Mouse (Mus musculus) forebrain, embryonic 13.5 days (tissue): Measurements from ENCODE around the gene Pdcd7. TPM values are rescaled to one million over a fixed set of nuclear protein-coding genes. Genes with fewer than 3 reads are reported as not detected.

Experiments used
- ATAC-seq: fragments of 200-750 bp; cut with Nextera tagmentation; 2 replicates; pipeline ENCODE4 v1.8.0; 2017
- H3K27ac ChIP-seq: fragments of 300-500 bp; sonication (generic); 2 replicates; pipeline ENCODE4 v1.5.1; 2015; ENCODE audit warnings: inconsistent platforms, mild to moderate bottlenecking, moderate library complexity
- H3K27me3 ChIP-seq: fragments of 300-500 bp; sonication (generic); 2 replicates; pipeline ENCODE4 v1.6.1; 2015; ENCODE audit warnings: mild to moderate bottlenecking, inconsistent platforms
- H3K36me3 ChIP-seq: fragments of 300-500 bp; sonication (generic); 2 replicates; pipeline ENCODE4 v1.6.1; 2015; ENCODE audit warnings: mild to moderate bottlenecking, inconsistent platforms; ENCODE audit not compliant: poor library complexity, severe bottlenecking
- H3K4me1 ChIP-seq: fragments of 300-500 bp; sonication (generic); 2 replicates; pipeline ENCODE4 v1.6.1; 2015; ENCODE audit warnings: inconsistent platforms
- H3K4me2 ChIP-seq: fragments of 300-500 bp; sonication (generic); 2 replicates; pipeline ENCODE4 v1.6.1; 2015; ENCODE audit warnings: inconsistent platforms, mild to moderate bottlenecking, moderate library complexity
- H3K4me3 ChIP-seq: fragments of 300-500 bp; sonication (generic); 2 replicates; pipeline ENCODE4 v1.5.1; 2015; ENCODE audit warnings: mild to moderate bottlenecking, inconsistent platforms
- H3K9ac ChIP-seq: fragments of 300-500 bp; sonication (generic); 2 replicates; pipeline ENCODE4 v1.6.1; 2015; ENCODE audit warnings: mild to moderate bottlenecking, inconsistent platforms
- H3K9me3 ChIP-seq: fragments of 300-500 bp; sonication (generic); replicated peaks from 2 replicates; pipeline ENCODE4 v1.6.1; 2016; ENCODE audit warnings: inconsistent platforms
- WGBS: fragments of 180-500 bp; shearing (Covaris S2); methylation state at CpG from one replicate; pipeline ENCODE4 v1.1.7; 2015; 5-methylcytosine and 5-hydroxymethylcytosine counted together
- polyA plus RNA-seq: library from polyadenylated mRNA; unstranded; fragments of >200 nt; fragmentation: Nextera tagmentation; extraction: Ambion mirVana; gene quantifications from 2 replicates; pipeline ENCODE4 v1.2.1, GENCODE M21; 2015

Gene Pdcd7
- polyA plus RNA-seq, 1 experiment from 2014 or later = 8.5 TPM

GRCm38 (mm10) chr9:65360641-65361448 lies 14.9 kb downstream of the Pdcd7 start, which contains the start of gene Ubap1l:
Ubap1l (plus strand) TSS chr9:65361041.
- H3K9me3 ChIP-seq = no peaks in the 10 kb centered on the region
- H3K4me3 ChIP-seq = no peak within 1 kb of the TSS
- H3K4me1 ChIP-seq = no peaks in the 10 kb centered on the region
- H3K27ac ChIP-seq = no peak within 1 kb of the TSS
- ATAC-seq = no peak
- H3K9ac ChIP-seq = no peak within 1 kb of the TSS
- 89% methylated on average over 16 of the region's 16 CpGs for WGBS
- no peak within 1 kb of the TSS for H3K4me2 ChIP-seq
- H3K27me3 ChIP-seq = no peaks in the 10 kb centered on the region
- peaks cover 72% of the 10 kb centered on the region for H3K36me3 ChIP-seq

- no peaks in the 10 kb centered on the region for H3K27me3 ChIP-seq
- H3K4me2 ChIP-seq = no peak overlapping the region
- H3K9me3 ChIP-seq = no peaks in the 10 kb centered on the region
- peaks cover 48% of the 10 kb centered on the region for H3K36me3 ChIP-seq
- no peak overlapping the region for H3K9ac ChIP-seq
- 78% methylated on average over 9 of the region's 9 CpGs for WGBS
- ATAC-seq = no peak
- no peak overlapping the region for H3K4me3 ChIP-seq
- H3K4me1 ChIP-seq = no peaks in the 10 kb centered on the region
- no peak overlapping the region for H3K27ac ChIP-seq
Measured at GRCm38 (mm10) chr9:65363684-65364083, 17.8 kb downstream of the Pdcd7 start.

- Histone ChIP-seq H3K27ac (no peak overlapping the region), H3K9ac (no peak overlapping the region), H3K9me3 (no peaks in the 10 kb centered on the region), H3K27me3 (no peaks in the 10 kb centered on the region), H3K4me3 (no peak overlapping the region), H3K4me2 (no peak overlapping the region), H3K36me3 (peaks cover 36% of the 10 kb centered on the region), H3K4me1 (no peaks in the 10 kb centered on the region)
- 91% methylated on average over 7 of the region's 7 CpGs for WGBS
- no peak for ATAC-seq
Measured at GRCm38 (mm10) chr9:65365721-65366120, 19.8 kb downstream of the Pdcd7 start.

- Histone ChIP-seq H3K4me2 (no peak overlapping the region), H3K4me1 (no peaks in the 10 kb centered on the region), H3K4me3 (no peak overlapping the region), H3K36me3 (peaks cover 16% of the 10 kb centered on the region), H3K9me3 (no peaks in the 10 kb centered on the region), H3K9ac (no peak overlapping the region), H3K27ac (no peak overlapping the region), H3K27me3 (no peaks in the 10 kb centered on the region)
- ATAC-seq = no peak
- WGBS = 81% methylated on average over 24 of the region's 24 CpGs
Measured at GRCm38 (mm10) chr9:65371756-65372155, 25.9 kb downstream of the Pdcd7 start.

- ATAC-seq = no peak
Measured at GRCm38 (mm10) chr9:65372449-65372848, 26.5 kb downstream of the Pdcd7 start.

GRCm38 (mm10) chr9:65374468-65375162 lies 28.7 kb downstream of the Pdcd7 start:
- no peaks in the 10 kb centered on the region for H3K9me3 ChIP-seq
- WGBS = 88% methylated on average over 5 of the region's 5 CpGs
- H3K4me1 ChIP-seq = no peaks in the 10 kb centered on the region
- no peak overlapping the region for H3K9ac ChIP-seq
- H3K27ac ChIP-seq = no peak overlapping the region
- H3K27me3 ChIP-seq = no peaks in the 10 kb centered on the region
- ATAC-seq = no peak
- no peak overlapping the region for H3K4me3 ChIP-seq
- H3K36me3 ChIP-seq = peaks cover 23% of the 10 kb centered on the region
- H3K4me2 ChIP-seq = no peak overlapping the region

More at GRCm38 (mm10) chr9:65372449-65372848, 26.5 kb downstream of the Pdcd7 start:
- Histone ChIP-seq H3K27ac (no peak overlapping the region), H3K36me3 (peaks cover 23% of the 10 kb centered on the region), H3K4me3 (no peak overlapping the region), H3K9ac (no peak overlapping the region), H3K4me1 (no peaks in the 10 kb centered on the region), H3K27me3 (no peaks in the 10 kb centered on the region), H3K4me2 (no peak overlapping the region), H3K9me3 (no peaks in the 10 kb centered on the region)
- 72% methylated on average over 4 of the region's 4 CpGs for WGBS

- Histone ChIP-seq H3K27ac (no peak overlapping the region), H3K4me1 (no peaks in the 10 kb centered on the region), H3K9me3 (no peaks in the 10 kb centered on the region), H3K4me3 (no peak overlapping the region), H3K27me3 (no peaks in the 10 kb centered on the region), H3K36me3 (peaks cover 23% of the 10 kb centered on the region), H3K9ac (no peak overlapping the region), H3K4me2 (no peak overlapping the region)
- 87% methylated on average over 9 of the region's 9 CpGs for WGBS
- no peak for ATAC-seq
Measured at GRCm38 (mm10) chr9:65375163-65375934, 29.4 kb downstream of the Pdcd7 start.

GRCm38 (mm10) chr9:65381017-65381590 lies 35.2 kb downstream of the Pdcd7 start:
- no peak overlapping the region for H3K9ac ChIP-seq
- ATAC-seq = no peak
- no peak overlapping the region for H3K4me3 ChIP-seq
- H3K4me1 ChIP-seq = no peaks in the 10 kb centered on the region
- H3K9me3 ChIP-seq = no peaks in the 10 kb centered on the region
- WGBS = 76% methylated on average over 4 of the region's 4 CpGs
- peaks cover 12% of the 10 kb centered on the region; the same call in 1 of the 2 replicates for H3K36me3 ChIP-seq
- H3K27ac ChIP-seq = no peak overlapping the region
- no peak overlapping the region for H3K4me2 ChIP-seq
- H3K27me3 ChIP-seq = no peaks in the 10 kb centered on the region

GRCm38 (mm10) chr9:65382031-65382750 lies 36.3 kb downstream of the Pdcd7 start:
- 79% methylated on average over 6 of the region's 6 CpGs for WGBS

GRCm38 (mm10) chr9:65382751-65383097 lies 36.8 kb downstream of the Pdcd7 start:
- 56% methylated on average over 3 of the region's 3 CpGs for WGBS
- no peak overlapping the region for H3K27ac ChIP-seq
- no peak for ATAC-seq

More at GRCm38 (mm10) chr9:65382031-65382750, 36.3 kb downstream of the Pdcd7 start:
- no peak overlapping the region for H3K4me2 ChIP-seq
- H3K4me3 ChIP-seq = no peak overlapping the region
- no peak overlapping the region for H3K27ac ChIP-seq
- peaks cover 8% of the 10 kb centered on the region; the same call in 1 of the 2 replicates for H3K36me3 ChIP-seq
- 0 out of 2 replicates have a peak, but pooled peaks cover 9% of the 10 kb centered on the region for H3K4me1 ChIP-seq
- no peak for ATAC-seq
- no peaks in the 10 kb centered on the region for H3K9me3 ChIP-seq
- H3K27me3 ChIP-seq = no peaks in the 10 kb centered on the region
- no peak overlapping the region for H3K9ac ChIP-seq

GRCm38 (mm10) chr9:65384276-65384675 lies 38.4 kb downstream of the Pdcd7 start:
- ATAC-seq = no peak
- 57% methylated on average over 3 of the region's 3 CpGs for WGBS
- Histone ChIP-seq H3K9ac (no peak overlapping the region), H3K9me3 (no peaks in the 10 kb centered on the region), H3K36me3 (no peaks in the 10 kb centered on the region), H3K4me3 (no peak overlapping the region), H3K27me3 (peaks cover 7% of the 10 kb centered on the region), H3K27ac (no peak overlapping the region), H3K4me1 (0 out of 2 replicates have a peak, but pooled peaks cover 9% of the 10 kb centered on the region), H3K4me2 (no peak overlapping the region)

More at GRCm38 (mm10) chr9:65382751-65383097, 36.8 kb downstream of the Pdcd7 start:
- H3K9ac ChIP-seq = no peak overlapping the region
- no peak overlapping the region for H3K4me2 ChIP-seq
- H3K27me3 ChIP-seq = no peaks in the 10 kb centered on the region
- H3K9me3 ChIP-seq = no peaks in the 10 kb centered on the region
- H3K4me3 ChIP-seq = no peak overlapping the region
- peaks cover 2% of the 10 kb centered on the region; the same call in 1 of the 2 replicates for H3K36me3 ChIP-seq
- H3K4me1 ChIP-seq = 0 out of 2 replicates have a peak, but pooled peaks cover 9% of the 10 kb centered on the region
